Mouse (Mus musculus) lung, postnatal 0 days (tissue): ENCODE measurements around the gene Phox2a.

ENCODE experiments used
- CTCF ChIP-seq: IDR thresholded peaks from 2 replicates; pipeline ENCODE4 v1.5.1; 2016; ENCODE audit warnings: antibody characterized with exemption, mild to moderate bottlenecking
- EP300 ChIP-seq: IDR thresholded peaks from 2 replicates; pipeline ENCODE4 v1.6.1; 2016; ENCODE audit warnings: antibody characterized with exemption, mild to moderate bottlenecking, control low read depth

DNA sequence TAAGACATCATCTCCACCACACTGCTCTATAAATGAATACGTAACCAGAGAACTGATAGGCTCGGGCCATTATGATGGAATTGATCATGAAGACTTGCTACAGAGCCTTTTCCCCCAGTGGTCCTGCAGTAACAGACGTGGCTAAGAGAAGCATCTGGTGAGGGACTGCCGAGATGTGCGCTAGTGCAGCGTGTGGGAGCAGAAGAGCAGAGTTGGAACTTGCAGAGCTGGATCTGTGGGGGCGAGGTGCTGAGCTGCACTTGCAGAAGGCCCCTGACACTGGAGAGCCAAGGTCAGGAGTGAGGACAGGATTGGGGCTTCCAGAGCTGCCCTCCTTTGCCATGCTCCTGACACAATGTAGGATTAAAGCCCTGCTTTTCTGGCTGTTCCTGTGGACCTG is 48.1 kb upstream of the Phox2a start:
- TF ChIP-seq EP300, result no peak
- no peak for TF ChIP-seq CTCF
